Mouse (Mus musculus) right cerebral cortex, postnatal 4 days (tissue): ENCODE results near the gene Zfhx3.

Experiments
- DNase-seq: peaks from one replicate; pipeline ENCODE4 v3.0.0-alpha.2; 2022

Gene Zfhx3

GRCm38 (mm10) chr8:108944312-108944711 lies 1001.9 kb downstream of the Zfhx3 start:
- no peak for DNase-seq

GRCm38 (mm10) chr8:108950311-108950710 lies 1007.9 kb downstream of the Zfhx3 start:
- DNase-seq, result no peak

GRCm38 (mm10) chr8:108951560-108951959 lies 1009.1 kb downstream of the Zfhx3 start:
- no peak for DNase-seq

- DNase-seq, result no peak
Measured at GRCm38 (mm10) chr8:108956416-108956815, 1014.0 kb downstream of the Zfhx3 start.

GRCm38 (mm10) chr8:108962516-108962915 lies 1020.1 kb downstream of the Zfhx3 start:
- no peak for DNase-seq

- DNase-seq, result no peak
Measured at GRCm38 (mm10) chr8:108963181-108963580, 1020.7 kb downstream of the Zfhx3 start.

GRCm38 (mm10) chr8:108966041-108966440 lies 1023.6 kb downstream of the Zfhx3 start:
- DNase-seq, result no peak

- DNase-seq, result no peak
Measured at GRCm38 (mm10) chr8:108973639-108974325, 1031.3 kb downstream of the Zfhx3 start.

GRCm38 (mm10) chr8:108977693-108978361 lies 1035.4 kb downstream of the Zfhx3 start:
- no peak for DNase-seq

GRCm38 (mm10) chr8:108978362-108978750 lies 1035.9 kb downstream of the Zfhx3 start:
- DNase-seq, result no peak

- DNase-seq, result no peak
Measured at GRCm38 (mm10) chr8:108984904-108985303, 1042.5 kb downstream of the Zfhx3 start.

GRCm38 (mm10) chr8:108989841-108990240 lies 1047.4 kb downstream of the Zfhx3 start:
- no peak for DNase-seq

- no peak for DNase-seq
Measured at GRCm38 (mm10) chr8:108990537-108990936, 1048.1 kb downstream of the Zfhx3 start.

- DNase-seq, result no peak
Measured at GRCm38 (mm10) chr8:108991395-108991794, 1049.0 kb downstream of the Zfhx3 start.

- DNase-seq, result no peak
Measured at GRCm38 (mm10) chr8:108993718-108994117, 1051.3 kb downstream of the Zfhx3 start.

GRCm38 (mm10) chr8:108994187-108994586 lies 1051.7 kb downstream of the Zfhx3 start:
- no peak for DNase-seq

GRCm38 (mm10) chr8:108994880-108995279 lies 1052.4 kb downstream of the Zfhx3 start:
- no peak for DNase-seq

- DNase-seq, result no peak
Measured at GRCm38 (mm10) chr8:108997334-108997733, 1054.9 kb downstream of the Zfhx3 start.

GRCm38 (mm10) chr8:108999297-109000249 lies 1057.1 kb downstream of the Zfhx3 start:
- DNase-seq, result no peak

- DNase-seq, result no peak
Measured at GRCm38 (mm10) chr8:109001031-109001430, 1058.6 kb downstream of the Zfhx3 start.

- no peak for DNase-seq
Measured at GRCm38 (mm10) chr8:109001923-109002322, 1059.5 kb downstream of the Zfhx3 start.

GRCm38 (mm10) chr8:109006986-109007385 lies 1064.5 kb downstream of the Zfhx3 start:
- DNase-seq, result no peak
